Mouse (Mus musculus): ENCODE results near the gene Amh. TPM values are rescaled to one million over a fixed set of nuclear protein-coding genes. Genes with fewer than 3 reads are reported as not detected.
"Not testable (repeated sequence)": the region's sequence is repeated elsewhere in the genome, so short reads cannot be mapped to it uniquely, and the experiment has no call there.

Amh gene
- polyA plus RNA-seq, 1 experiment from 2014 or later, result not detected

- H3K4me3 ChIP-seq, result peak overlapping the region; percentile 51
- peak overlapping the region; percentile 39 for H3K4me2 ChIP-seq
- H3K36me3 ChIP-seq, result peaks cover 14% of the 10 kb centered on the region
- ATAC-seq (ENCODE audit: insufficient number of reproducible peaks, insufficient read depth, low FRiP score, low TSS enrichment, low read depth), result no peak
- no peaks in the 10 kb centered on the region for H3K9me3 ChIP-seq
- WGBS, result 6% methylated on average over 18 of the region's 18 CpGs
- peaks cover 42% of the 10 kb centered on the region for H3K4me1 ChIP-seq
- peaks cover 46% of the 10 kb centered on the region for H3K27me3 ChIP-seq
- no peak overlapping the region for H3K27ac ChIP-seq
- peak overlapping the region; percentile 54 for H3K9ac ChIP-seq
These were observed 4.1 kb downstream of the Amh start for GRCm38 (mm10) chr10:80808985-80809632.

DNA sequence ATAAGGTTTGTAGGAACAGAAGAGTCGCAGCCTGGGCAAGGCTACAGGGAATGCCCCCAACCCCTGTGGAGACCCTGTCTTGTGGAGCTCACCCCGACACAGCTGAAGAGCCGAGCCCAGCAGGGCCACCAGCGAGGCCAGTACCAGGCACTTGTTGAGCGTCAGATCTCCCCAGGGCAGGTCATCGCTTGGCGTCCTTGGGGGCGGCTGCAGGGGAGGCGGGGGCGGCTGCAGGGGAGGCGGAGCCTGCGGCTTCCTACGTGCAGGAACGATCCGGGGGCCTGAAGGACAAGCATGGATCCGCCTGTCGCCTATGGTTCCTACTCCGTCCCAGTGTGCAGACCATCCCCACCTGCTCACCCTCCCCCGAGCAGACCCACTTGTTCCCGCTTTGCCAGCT is 5.0 kb downstream of the Amh start:
- Histone ChIP-seq H3K27ac (no peak overlapping the region), H3K36me3 (peaks cover 4% of the 10 kb centered on the region), H3K27me3 (peaks cover 46% of the 10 kb centered on the region), H3K4me3 (peak overlapping the region; percentile 7; the same call in 1 of the 2 replicates), H3K4me1 (peaks cover 42% of the 10 kb centered on the region), H3K4me2 (peak overlapping the region; percentile 38), H3K9ac (peak overlapping the region; percentile 40), H3K9me3 (no peaks in the 10 kb centered on the region)
- ATAC-seq (ENCODE audit: insufficient number of reproducible peaks, insufficient read depth, low FRiP score, low TSS enrichment, low read depth), result no peak
- 4% methylated on average over 20 of the region's 20 CpGs for WGBS

GRCm38 (mm10) chr10:80812391-80813041 is 7.5 kb downstream of the Amh start:
- ATAC-seq (ENCODE audit: insufficient number of reproducible peaks, insufficient read depth, low FRiP score, low TSS enrichment, low read depth), result no peak
- peak overlapping the region; percentile 54 for H3K9ac ChIP-seq
- H3K9me3 ChIP-seq, result no peaks in the 10 kb centered on the region
- no peaks in the 10 kb centered on the region for H3K36me3 ChIP-seq
- no peak overlapping the region for H3K4me3 ChIP-seq
- H3K27ac ChIP-seq, result no peak overlapping the region
- peaks cover 26% of the 10 kb centered on the region for H3K4me1 ChIP-seq
- 58% methylated on average over 5 of the region's 5 CpGs for WGBS
- H3K4me2 ChIP-seq, result no peak overlapping the region
- peaks cover 36% of the 10 kb centered on the region for H3K27me3 ChIP-seq

GRCm38 (mm10) chr10:80813366-80813765 is 8.3 kb downstream of the Amh start, which contains the start of gene Jsrp1:
Gene Jsrp1, minus strand, starts transcription at chr10:80813498.
- WGBS, result 70% methylated on average over 4 of the region's 4 CpGs
- Histone ChIP-seq H3K27me3 (peaks cover 30% of the 10 kb centered on the region), H3K4me1 (peaks cover 17% of the 10 kb centered on the region), H3K4me2 (no peak within 1 kb of the TSS), H3K9ac (peak within 1 kb of the TSS; percentile 54), H3K4me3 (no peak within 1 kb of the TSS), H3K9me3 (no peaks in the 10 kb centered on the region), H3K36me3 (no peaks in the 10 kb centered on the region), H3K27ac (no peak within 1 kb of the TSS)
- ATAC-seq (ENCODE audit: insufficient number of reproducible peaks, insufficient read depth, low FRiP score, low TSS enrichment, low read depth), result no peak

DNA sequence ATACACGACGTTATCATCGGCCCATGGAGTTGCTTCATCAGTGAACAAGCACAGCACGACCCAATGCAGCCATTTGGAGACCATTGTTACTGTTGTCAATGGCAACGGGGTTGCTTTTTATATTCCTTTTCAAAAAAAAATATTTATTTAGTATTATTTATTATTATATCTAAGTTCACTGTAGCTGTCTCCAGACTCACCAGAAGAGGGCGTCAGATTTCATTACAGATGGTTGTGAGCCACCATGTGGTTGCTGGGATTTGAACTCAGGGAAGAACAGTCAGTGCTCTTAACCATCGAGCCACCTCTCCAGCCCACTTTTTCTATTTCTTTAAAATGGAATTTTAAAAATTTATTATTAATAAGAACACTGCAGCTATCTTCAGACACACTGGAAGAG is 9.8 kb downstream of the Amh start:
- no peak for ATAC-seq (ENCODE audit: insufficient number of reproducible peaks, insufficient read depth, low FRiP score, low TSS enrichment, low read depth)
- H3K4me3 ChIP-seq, result no peak overlapping the region
- H3K4me1 ChIP-seq, result peaks cover 6% of the 10 kb centered on the region
- H3K9me3 ChIP-seq, result no peaks in the 10 kb centered on the region
- peaks cover 15% of the 10 kb centered on the region for H3K27me3 ChIP-seq
- H3K36me3 ChIP-seq, result no peaks in the 10 kb centered on the region
- WGBS, result 65% methylated on average over 7 of the region's 7 CpGs
- H3K27ac ChIP-seq, result no peak overlapping the region
- no peak overlapping the region for H3K4me2 ChIP-seq
- no peak overlapping the region for H3K9ac ChIP-seq

DNA sequence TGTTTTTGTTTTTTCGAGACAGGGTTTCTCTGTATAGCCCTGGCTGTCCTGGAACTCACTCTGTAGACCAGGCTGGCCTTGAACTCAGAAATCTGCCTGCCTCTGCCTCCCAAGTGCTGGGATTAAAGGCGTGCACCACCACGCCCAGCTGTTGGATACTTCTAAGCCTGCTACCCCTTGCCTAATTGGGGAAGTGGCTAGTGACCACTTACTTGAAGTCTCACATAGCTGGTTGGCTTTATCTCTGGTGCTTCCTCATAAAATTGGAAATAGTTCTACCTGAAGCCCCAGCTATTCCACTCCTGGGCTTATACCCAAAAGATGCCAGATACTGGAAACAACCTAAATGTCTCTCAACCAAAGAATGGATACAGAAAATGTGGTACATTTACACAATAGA is 11.3 kb downstream of the Amh start:
- H3K27ac ChIP-seq; H3K36me3 ChIP-seq; H3K4me2 ChIP-seq; H3K9ac ChIP-seq; H3K27me3 ChIP-seq; H3K4me3 ChIP-seq; H3K4me1 ChIP-seq; ATAC-seq (ENCODE audit: insufficient number of reproducible peaks, insufficient read depth, low FRiP score, low TSS enrichment, low read depth); H3K9me3 ChIP-seq: not testable (repeated sequence)
- WGBS, result 79% methylated on average over 3 of the region's 3 CpGs

GRCm38 (mm10) chr10:80817164-80817563 is 12.1 kb downstream of the Amh start:
- Histone ChIP-seq H3K36me3 (no peaks in the 10 kb centered on the region), H3K27me3 (no peaks in the 10 kb centered on the region), H3K4me1 (no peaks in the 10 kb centered on the region), H3K4me3 (no peak overlapping the region), H3K9ac (no peak overlapping the region), H3K9me3 (no peaks in the 10 kb centered on the region), H3K27ac (no peak overlapping the region), H3K4me2 (no peak overlapping the region)
- WGBS, result 76% methylated on average over 2 of the region's 2 CpGs
- no peak for ATAC-seq (ENCODE audit: insufficient number of reproducible peaks, insufficient read depth, low FRiP score, low TSS enrichment, low read depth)

GRCm38 (mm10) chr10:80817955-80818354 is 12.9 kb downstream of the Amh start:
- not testable (repeated sequence) for H3K36me3 ChIP-seq; H3K4me2 ChIP-seq; H3K27ac ChIP-seq; H3K4me3 ChIP-seq; ATAC-seq (ENCODE audit: insufficient number of reproducible peaks, insufficient read depth, low FRiP score, low TSS enrichment, low read depth); H3K9ac ChIP-seq; H3K27me3 ChIP-seq; H3K9me3 ChIP-seq; H3K4me1 ChIP-seq
- WGBS, result 82% methylated on average over 7 of the region's 7 CpGs

DNA sequence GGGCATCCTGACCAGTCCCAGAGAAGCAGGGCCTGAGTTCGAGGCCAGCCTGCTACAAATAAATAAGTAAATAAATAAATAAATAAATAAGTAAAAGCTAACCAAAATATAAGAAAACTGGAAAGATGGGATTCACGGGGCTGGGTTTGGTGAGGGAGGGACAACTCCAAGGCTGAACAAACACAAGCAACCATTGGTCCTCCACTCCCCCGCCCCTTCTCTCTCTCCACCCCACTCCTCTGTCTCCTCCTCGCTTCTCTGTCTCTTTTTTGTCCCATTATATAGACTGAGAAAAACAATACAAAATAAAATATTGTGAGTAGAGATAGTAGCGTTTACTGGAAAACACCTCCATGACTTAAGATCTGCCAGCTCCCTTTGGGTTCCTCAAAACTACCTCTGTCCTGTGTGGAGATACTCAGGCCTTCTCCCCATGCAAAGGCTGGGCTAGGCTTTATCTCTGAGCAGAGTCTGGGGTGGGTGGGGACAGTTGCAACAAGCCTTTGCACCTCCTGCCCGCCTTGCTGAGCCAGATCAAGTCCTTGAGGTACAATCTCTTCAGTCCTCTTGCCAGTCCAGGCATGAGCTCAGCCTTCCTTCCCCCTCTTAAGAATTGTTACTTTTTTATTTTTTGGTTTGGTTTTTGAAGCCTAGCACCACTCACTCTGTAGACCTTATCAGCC is 13.7 kb downstream of the Amh start:
- no peak overlapping the region for H3K4me3 ChIP-seq
- H3K27ac ChIP-seq, result no peak overlapping the region
- H3K36me3 ChIP-seq, result no peaks in the 10 kb centered on the region
- no peak overlapping the region for H3K4me2 ChIP-seq
- 59% methylated on average over 6 of the region's 6 CpGs for WGBS
- no peaks in the 10 kb centered on the region for H3K4me1 ChIP-seq
- H3K9me3 ChIP-seq, result no peaks in the 10 kb centered on the region
- no peaks in the 10 kb centered on the region for H3K27me3 ChIP-seq
- H3K9ac ChIP-seq, result no peak overlapping the region
- no peak for ATAC-seq (ENCODE audit: insufficient number of reproducible peaks, insufficient read depth, low FRiP score, low TSS enrichment, low read depth)

- H3K4me2 ChIP-seq, result no peak overlapping the region
- no peaks in the 10 kb centered on the region for H3K9me3 ChIP-seq
- H3K4me3 ChIP-seq, result no peak overlapping the region
- H3K9ac ChIP-seq, result no peak overlapping the region
- H3K27me3 ChIP-seq, result no peaks in the 10 kb centered on the region
- H3K36me3 ChIP-seq, result no peaks in the 10 kb centered on the region
- no peaks in the 10 kb centered on the region for H3K4me1 ChIP-seq
- H3K27ac ChIP-seq, result no peak overlapping the region
- WGBS, result 46% methylated on average over 3 of the region's 3 CpGs
- ATAC-seq (ENCODE audit: insufficient number of reproducible peaks, insufficient read depth, low FRiP score, low TSS enrichment, low read depth), result no peak
These were observed 14.4 kb downstream of the Amh start for GRCm38 (mm10) chr10:80819406-80819805.

GRCm38 (mm10) chr10:80821991-80822390 is 16.9 kb downstream of the Amh start:
- Histone ChIP-seq H3K9me3 (no peaks in the 10 kb centered on the region), H3K27ac (no peak overlapping the region), H3K36me3 (no peaks in the 10 kb centered on the region), H3K9ac (no peak overlapping the region), H3K4me1 (no peaks in the 10 kb centered on the region), H3K4me2 (no peak overlapping the region), H3K4me3 (no peak overlapping the region), H3K27me3 (no peaks in the 10 kb centered on the region)
- no peak for ATAC-seq (ENCODE audit: insufficient number of reproducible peaks, insufficient read depth, low FRiP score, low TSS enrichment, low read depth)
- whole genome bisulfite sequencing, result 41% methylated on average over 2 of the region's 2 CpGs

- WGBS, result 93% methylated on average over 5 of the region's 5 CpGs
- Histone ChIP-seq H3K4me3 (no peak overlapping the region), H3K36me3 (no peaks in the 10 kb centered on the region), H3K9me3 (no peaks in the 10 kb centered on the region), H3K27ac (no peak overlapping the region), H3K4me2 (no peak overlapping the region), H3K9ac (no peak overlapping the region), H3K4me1 (peaks cover 2% of the 10 kb centered on the region), H3K27me3 (no peaks in the 10 kb centered on the region)
- no peak for ATAC-seq (ENCODE audit: insufficient number of reproducible peaks, insufficient read depth, low FRiP score, low TSS enrichment, low read depth)
These were observed 17.5 kb downstream of the Amh start for GRCm38 (mm10) chr10:80822528-80822927.
